Mouse (Mus musculus): ENCODE data around the gene Lipa.

Gene Lipa

DNA sequence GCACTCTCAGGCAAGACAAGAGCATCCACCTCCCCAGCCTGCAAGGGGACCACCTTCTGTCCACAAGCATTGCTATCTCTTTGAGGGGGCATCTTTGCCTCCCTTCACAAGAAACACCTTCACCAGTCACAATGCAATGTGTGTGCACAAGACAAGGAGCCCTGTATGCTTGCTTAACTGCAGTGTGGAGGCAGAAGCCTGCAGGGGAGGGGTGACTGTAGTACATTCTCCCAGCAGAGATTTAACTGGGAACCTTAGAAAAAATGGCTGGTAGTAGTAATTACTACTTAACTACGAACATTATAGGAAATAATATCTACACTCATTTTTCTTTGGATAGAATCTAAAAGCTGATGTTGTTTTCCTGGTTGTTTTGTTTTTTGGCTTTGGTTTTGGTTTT lies 5.3 kb downstream of the Lipa start:
- DNase-seq, result no peak

DNA sequence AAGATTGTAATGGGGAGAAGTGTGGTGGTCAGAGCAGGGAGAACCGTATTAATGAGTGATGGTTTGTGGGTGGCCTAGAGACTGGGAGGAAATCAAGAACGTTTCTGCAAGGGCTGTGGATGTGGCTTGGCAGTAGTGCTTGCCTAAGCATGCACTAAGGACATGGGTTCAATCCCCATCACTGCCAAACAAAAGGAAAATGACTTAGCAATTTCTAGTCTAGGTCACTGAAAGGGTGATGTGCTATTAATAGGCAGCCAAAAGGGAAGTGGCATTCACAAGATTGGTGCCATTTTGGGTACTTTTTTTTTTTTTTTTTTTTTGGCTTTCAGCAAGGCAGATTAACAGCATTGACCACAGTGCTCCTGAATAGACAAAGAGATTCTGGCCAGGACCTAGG lies 5.9 kb downstream of the Lipa start:
- DNase-seq, result peak; percentile 42

DNA sequence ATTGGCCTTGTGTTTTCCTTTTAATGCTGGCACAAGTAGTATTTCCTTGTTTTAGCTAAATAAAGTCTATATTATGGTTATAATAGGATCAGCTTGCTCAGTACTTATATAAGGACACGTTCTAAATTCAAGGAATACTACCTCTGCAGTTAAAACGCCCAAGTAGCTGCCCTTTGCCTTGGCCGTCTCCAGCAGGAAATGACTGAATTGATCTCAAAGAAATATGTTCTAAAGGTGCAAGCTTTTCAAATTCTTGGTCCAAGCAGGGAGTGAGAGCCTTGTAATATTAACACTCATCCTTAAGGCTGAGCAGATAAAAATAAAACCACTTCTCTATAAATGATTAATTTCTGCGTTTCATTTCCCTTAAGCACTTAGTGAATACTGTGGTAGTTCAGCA lies 7.2 kb downstream of the Lipa start:
- peak; percentile 78 for DNase-seq

DNA sequence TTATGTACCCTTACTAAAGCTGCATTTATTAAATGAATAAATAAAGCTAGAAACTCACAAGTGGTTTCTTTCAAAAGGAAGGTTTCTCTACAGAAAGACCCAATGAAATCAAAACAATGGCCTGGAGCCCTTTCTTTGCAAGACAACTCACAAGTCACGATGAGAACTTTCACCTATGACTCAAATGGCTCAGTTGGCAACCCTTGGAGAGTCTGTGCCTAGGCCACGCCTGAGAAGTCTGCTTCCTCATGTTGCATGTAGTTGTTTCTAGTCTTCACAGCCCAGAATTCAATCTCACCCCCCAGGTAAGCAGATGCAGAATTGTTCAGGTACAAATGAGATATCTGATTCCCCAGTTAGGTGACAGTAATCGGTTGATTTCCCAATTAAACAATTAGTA lies 7.6 kb downstream of the Lipa start:
- DNase-seq, result peak; percentile 77

DNA sequence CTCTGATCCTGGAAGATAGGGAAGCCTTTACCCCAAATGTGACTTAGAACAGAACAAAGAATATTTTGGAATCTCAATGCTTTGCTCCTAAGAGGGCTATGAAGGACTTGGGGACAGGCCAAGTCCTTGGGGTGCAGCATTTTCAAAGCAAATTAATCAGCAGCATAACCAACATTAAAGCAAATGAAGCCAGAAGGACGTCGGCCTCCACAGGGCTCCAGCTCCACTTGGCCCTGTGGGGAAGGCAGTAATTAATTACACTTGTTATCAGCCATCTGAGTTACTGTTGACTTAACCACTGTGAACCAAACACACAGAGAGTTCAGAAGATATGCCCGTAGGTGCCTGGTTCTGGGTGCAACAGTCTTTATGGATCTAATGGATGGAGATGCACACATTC lies 8.5 kb downstream of the Lipa start:
- peak; percentile 69 for DNase-seq

DNA sequence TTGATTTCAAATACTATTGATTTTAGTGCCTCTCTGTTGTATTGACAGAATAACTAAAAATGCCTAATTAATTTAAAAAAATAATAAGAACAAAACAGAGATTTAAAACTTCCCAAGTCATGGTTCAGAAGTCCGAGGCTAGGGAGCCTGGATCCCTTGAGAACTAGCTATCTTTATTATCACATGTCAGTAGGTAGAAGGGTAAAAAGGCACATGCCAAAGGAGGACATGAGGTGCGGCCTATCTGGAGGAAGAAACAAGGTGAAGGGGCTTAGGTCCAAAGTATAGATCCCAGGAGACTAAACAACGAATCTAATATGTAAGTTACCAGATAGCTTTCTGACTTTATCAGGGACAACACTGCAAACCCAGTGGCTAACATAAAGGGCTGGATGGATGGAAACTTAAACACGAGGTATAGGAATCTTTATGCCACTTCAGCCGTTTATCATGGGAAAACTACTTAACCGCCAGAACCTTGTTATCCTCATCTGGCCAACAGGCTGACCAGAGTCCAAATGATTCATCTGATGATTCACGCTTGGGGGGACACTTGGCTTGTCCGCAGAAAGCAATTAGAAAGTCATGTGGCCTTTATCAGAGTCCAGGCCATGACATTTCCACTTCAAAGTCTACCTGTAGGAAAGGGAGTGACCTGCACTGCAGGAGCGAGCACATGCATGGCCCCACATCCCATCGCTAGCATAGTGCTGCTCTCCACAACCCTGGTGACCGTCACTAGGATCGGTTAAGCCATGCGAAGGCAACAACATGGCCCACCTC lies 9.3 kb downstream of the Lipa start:
- peak; percentile 93 for DNase-seq

DNA sequence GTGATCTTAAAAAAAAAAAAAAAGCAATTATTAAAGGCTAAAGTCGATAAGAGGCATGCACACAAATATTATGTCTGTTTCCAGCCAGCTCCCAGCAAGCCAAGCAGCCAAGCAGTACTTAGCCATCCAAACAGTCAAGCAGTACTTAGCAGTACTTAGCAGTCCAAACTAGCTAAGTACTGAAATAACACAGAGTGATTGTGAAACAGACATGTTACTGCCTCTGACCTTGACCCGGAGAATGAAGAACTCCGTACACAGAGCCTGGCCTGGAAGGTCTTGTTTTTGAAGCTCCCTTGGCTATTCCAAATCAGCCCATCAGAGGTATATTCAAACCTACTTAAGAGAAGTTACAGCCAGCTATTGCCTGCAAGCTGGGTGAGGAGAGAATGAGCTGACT lies 10.1 kb downstream of the Lipa start:
- peak; percentile 43 for DNase-seq

DNA sequence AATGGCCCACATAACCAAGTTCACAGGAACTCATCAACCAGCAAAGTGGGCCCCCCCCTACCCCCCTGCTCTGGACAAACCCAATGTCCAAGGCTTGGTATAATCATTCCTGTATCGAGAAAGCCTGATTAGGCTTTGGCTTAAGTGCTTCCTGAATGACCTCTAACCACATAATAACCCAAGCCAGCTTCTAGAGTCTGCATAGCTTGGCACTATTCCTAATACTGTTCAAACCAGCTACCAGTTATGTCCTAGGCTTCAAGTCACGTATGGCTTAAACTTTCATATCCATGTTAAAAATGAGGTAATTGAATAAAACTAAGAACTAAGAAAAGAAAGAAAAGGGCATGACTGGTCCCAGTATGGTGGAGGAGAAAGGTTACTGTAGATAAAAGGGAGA lies 10.9 kb downstream of the Lipa start:
- peak; percentile 41 for DNase-seq

DNA sequence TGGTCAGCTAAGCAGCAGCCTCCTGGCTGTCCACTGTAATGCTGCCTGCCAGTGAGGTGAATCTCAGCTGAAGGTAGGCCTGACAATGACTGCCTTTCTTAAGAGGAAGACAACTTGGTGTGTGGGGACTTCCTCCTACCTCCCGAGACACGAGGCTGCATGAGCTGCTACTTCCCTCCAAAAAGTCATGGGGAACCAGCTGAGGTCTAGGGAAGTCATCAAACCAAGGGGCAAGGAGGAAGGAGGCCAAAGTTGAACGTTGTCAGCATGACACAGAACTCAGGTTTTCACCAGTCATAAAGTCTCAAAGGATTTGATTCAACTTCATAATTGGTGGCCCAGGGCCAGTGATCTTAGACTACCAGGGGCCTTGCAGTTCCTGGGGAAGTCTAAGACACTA lies 11.6 kb downstream of the Lipa start:
- no peak for DNase-seq

DNA sequence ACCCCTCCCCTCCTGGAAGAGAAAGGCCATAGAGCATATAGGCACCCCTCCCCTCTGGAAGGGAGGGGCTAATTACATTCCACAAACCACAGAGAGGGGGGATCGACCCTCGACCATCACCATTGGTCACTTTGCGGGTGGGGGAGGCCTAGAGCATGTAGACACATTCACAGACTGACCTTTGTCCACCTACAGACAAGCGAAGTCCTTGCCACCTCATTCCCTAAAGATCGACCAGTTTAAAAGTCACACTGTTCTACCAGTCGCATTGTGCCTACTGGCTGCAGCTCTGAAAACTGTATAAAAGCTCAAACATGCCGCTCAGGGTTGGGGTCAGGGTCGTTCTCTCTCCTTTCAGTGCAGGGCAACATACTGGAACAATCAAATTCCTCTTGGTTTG lies 15.7 kb downstream of the Lipa start:
- no peak for DNase-seq

DNA sequence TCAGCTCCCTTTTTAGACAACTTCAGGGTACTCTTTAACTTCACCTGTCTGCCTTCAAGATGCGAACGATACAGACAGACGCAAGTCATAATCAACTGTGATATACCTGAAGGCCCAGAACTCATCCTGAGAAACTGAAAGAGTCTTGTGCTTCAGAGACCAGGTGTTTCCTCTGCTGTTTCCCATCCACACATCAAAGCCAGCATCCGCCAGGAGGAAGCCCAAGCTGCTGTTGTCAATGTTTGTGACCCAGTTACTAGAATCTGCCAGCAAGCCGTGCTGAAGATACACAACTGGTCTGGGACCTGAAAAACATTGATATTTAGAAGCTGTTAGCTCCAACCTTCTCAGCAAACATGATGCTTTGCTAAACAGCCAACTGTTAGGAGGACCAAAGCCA lies 16.6 kb downstream of the Lipa start:
- no peak for DNase-seq

DNA sequence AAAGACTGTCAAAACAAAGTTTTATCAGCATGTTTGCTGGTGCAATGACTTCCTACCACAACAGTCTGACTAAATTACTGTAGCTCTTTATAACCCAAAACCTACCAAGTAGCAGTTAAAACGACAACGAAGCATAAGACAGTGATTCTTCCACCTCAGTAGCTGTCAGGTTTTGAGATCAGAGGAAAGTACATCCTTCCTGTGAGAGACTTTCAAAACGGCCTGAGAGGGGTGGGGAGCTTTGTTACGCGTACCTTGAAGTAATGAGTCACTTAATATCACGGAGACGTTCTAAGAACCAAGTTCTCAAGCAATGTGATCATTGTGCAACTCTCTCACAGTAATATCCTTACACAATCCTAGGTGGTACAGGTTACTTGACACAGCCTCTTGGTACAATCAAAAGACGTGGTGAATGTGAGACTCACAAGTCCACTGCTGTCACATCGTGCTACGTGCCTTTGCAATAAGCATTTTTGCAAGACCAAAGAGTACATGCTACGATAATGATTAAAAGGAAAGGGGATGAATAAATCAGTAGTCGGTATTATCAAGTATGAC lies 22.0 kb downstream of the Lipa start:
- peak; percentile 11 for DNase-seq

DNA sequence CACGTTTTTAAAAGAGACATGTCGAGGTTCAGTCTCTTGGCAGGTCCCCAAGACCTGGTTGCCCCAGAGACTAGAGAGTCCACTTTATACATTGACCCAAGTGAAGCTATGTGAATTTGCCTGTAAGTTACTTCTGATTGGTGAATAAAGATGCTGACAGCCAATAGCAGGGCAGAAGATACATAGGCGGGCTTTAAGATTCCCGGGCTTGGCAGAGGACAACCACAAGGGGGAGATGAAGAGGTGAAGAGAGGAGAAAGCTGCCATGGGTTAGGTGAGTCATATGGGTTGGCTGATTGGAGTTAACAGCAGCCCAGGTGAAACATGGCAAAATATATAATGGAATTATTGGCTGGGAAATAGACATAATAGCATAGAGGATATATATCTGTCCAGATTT lies 26.5 kb downstream of the Lipa start:
- peak; percentile 84 for DNase-seq

DNA sequence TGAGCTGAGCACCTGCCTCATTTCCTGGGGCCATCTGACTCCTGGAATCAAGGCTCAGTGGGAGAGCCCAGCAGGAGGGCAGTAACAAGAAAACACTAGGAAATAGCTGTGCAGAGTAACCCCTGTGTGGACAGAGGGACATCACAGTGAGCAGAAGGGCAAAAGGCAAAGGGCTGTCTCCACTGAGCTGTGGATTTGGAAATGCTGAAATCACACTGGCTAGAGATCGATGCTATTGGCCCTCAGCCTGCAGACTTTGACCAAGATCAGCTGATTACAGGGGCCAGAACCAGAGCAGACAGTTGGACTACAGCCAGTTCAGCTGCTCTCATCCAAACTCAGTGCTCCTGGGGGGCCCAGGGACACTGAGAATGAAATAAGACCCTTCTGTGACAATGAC lies 30.9 kb downstream of the Lipa start:
- DNase-seq, result peak; percentile 90

DNA sequence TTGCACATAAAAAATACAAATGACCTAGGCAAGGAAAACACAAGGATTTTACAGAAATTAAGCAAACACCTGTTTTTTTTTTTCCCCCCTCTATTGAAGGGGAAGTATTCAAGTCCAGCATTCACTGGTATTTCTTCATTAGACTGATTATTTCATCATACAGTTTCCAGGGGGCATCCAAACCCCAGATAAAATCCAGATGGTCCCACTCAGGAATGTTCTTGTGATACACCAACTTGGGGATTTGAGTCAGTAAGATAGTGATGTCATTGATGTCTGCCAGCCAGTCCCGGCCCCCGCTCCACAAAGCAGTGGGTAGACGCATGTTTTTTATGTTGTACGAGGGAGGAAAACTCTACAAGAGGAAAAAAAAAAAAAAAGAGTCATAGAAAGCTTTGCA lies 33.4 kb downstream of the Lipa start:
- no peak for DNase-seq

DNA sequence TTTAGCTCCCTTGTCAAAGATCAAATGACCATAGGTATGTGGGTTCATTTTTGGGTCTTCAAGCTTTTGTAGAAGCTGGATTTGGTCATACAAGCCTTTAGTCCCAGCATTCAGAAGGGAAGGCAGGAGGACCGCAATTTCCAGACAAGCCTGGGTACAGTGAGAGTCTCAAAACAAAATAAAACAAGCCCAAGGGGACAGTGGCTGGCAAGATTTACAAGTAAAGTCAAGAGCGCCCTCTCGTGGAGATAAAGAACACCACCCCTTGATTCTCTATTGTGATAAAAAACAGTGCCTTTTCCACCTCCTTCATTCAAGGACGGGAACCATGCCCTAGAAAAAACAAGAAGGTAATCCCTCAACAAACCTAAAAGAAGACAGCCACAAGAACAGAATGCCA lies 43.7 kb downstream of the Lipa start:
- peak; percentile 76 for DNase-seq

DNA sequence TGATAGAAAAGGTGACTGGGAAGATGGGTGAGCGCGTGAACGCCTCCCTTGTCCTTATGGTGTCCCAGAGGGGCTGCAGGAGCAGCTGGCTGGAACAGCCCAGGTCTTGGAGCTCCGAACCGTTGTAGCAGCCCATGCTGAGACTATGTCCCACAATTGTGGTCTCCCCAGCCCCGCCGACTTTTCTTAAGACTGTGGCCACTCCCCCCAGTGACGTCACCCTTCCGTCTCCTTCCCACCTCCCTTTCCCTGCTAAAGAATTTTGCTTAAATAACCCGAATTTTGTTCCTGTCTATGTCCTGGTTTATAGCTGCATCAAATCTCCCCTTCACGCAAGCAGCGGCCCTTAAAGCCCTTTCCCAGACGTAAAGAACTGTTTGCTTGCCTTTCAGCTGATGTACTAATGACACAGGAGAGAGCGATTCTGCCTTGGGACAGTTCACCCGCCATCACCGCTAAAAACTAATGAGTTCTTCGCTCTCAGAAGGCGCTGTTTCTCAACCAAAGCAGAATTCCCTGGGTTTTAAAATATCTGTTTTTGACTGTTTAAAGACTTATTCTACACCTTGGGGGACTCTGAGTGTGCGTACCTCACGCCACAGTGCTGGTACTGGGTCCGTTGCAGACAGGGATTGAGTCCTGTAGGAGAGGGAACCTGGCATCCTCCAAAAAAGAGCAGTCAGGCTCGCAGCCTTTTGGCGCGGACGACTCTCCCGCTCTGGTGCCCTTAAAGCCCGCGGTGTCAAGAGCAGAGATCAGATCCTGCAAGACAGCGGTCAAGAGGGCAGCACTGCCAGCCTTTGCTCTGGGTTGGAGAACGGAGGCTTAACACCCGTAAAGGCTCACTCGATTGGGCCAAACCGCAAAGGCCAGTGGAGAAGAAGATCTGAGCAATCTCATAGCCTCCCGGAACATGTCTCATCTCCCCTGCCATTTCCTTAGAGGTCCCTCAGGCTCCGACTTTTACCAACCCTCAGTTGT lies 52.0 kb downstream of the Lipa start, which contains the start of gene Ch25h:
Ch25h (minus strand) TSS at position 174 of the 981 bp plus-strand sequence.
- peak; percentile 54 for DNase-seq

DNA sequence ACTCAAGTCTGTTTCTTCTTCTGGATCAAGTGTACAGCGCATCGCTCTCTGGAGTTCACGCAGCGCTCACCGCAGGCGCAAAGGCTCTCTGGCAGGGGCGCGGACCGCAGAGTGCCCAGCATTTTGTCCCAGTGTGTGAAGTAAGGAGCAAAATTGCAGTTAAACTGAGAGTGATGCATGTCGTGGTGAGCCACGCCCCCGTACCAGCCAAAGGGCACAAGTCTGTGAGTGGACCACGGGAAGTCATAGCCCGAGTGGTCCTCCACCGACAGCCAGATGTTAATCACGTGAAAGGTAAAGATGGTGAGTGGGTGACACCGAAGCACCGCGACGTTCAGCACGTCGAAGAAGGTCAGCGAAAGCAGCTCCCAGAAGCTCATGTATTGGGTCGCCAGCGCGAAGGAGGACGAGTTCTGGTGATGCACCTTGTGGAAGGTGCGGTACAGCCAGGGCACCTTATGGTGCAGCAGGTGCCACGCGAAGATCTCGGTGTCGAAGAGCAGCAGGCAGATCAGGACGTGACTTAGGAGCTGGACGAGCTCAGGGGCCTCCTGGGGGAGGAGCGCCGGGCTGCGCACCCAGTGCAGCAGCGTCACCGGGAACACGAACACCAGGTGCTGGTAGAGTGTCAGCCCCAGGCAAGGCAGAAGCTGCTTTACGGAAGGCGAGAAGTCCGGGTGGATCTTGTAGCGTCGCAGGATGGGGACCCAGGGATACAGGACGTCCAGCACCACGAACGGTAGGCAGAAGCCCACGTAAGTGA lies 52.9 kb downstream of the Lipa start:
- no peak for DNase-seq

DNA sequence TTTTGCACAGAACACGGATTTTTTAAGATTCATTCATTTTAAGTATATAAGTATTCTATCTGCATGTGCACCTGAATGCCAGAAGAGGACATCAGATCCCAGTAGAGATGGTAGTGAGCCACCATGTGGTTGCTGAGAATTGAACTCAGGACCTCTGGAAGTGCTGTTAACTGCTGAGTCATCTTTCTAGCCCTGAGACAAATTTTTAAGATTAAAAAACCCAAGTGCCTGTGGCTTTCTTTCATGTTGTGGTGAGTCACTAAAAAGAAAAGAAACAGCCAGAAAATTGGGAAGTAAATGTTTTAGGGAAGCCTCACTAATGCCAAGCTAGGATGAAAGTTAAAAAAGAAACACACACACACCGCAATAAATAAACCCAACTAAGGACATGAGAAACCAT lies 55.6 kb downstream of the Lipa start:
- no peak for DNase-seq

DNA sequence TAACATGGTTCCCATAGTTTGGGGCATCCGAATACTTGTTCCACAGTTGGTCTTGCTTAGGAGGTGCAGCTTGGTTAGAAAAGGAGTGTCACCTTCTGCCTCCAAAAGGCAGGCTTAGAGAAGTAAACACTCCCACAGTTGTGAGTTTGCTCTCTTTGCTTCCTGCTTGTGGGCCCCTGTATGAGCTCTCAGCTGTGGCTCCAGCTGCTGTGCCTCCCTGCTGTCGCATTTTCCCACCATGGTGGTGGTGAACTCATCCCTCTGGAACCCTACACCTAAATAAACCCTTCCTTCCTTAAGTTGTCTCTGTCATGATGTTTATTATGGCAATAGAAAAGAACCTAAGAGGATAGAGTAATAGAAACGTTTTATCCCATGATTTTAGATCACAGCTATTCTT lies 58.5 kb downstream of the Lipa start:
- DNase-seq, result no peak

DNA sequence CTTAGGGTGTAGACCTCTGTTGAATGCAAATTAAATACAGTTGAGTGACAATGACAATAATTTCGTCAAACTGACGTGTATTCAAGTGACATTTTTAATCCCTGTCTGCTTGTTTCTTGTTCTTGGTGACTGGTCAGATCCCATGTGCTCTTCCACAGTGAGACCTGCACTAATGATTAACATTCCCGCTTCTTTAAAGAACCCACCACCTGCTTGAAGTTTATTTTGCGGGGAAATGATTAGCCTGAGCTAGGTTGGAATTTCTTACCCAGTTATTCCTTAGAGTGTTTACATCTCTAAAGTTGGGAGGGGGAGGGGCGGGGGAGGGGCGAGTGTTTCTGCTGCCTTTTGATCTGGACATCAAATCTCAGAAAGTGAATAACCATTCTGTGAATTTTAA lies 59.1 kb downstream of the Lipa start:
- DNase-seq, result peak; percentile 45

DNA sequence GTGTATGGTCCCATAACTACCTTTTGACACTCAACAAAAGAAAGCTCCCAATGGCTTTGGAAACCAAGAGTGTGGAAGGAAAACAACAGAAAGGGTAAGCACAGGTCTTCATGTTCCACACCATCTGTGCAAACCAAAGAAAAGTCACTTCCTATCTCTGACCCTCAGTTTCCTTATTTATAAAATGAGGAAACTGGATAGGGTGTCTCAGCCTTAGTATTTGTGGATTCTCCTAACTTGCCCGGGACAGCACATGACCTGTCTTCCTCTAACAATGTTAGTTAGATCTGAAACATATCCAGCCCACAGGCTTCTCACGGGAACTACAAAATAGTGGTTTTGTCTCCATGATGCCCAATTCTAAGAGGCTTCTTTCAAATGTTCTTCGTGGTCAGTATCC lies 62.8 kb downstream of the Lipa start:
- no peak for DNase-seq

DNA sequence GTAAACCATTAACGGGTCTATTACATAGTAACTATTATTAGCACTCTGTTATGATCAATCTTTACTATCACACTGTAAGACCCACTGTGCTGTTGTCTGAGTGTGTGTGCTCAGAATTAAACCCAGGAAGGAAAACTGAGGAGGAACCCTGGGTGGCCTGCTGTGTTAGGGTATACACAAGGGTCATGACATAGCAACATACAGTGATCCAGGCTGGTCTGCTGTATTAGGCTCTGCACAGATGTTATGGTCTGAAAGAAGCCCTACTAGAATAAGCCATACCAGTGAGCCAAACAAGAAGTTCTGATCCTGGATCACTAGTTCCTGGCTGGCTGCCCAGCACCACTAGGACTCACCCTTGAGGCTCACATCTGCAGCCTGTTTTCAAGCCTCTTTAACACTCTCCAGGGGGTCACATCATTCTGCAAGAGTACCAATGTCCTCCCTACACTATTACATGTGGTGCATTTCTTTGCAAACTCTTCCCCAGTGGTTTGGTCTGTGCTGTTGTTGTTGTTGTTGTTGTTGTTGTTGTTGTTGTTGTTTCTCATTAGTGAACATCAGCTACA lies 65.7 kb downstream of the Lipa start:
- DNase-seq, result no peak
